Mouse (Mus musculus) left cerebral cortex, postnatal 4 days (tissue): Measurements from ENCODE around the gene Angel2. TPM values are rescaled to one million over a fixed set of nuclear protein-coding genes. Genes with fewer than 3 reads are reported as not detected.

Experiments
- DNase-seq: peaks from one replicate; pipeline ENCODE4 v3.0.0-alpha.2; 2022
- intact Hi-C: fragments of 180-260 bp; cut with DNase I; formaldehyde crosslinking; loops from one replicate; pipeline ENCODE4 v1.15.1; 2025
- total RNA-seq, 2 experiments: library from RNA; stranded (reverse); gene quantifications; 2 replicates each; pipeline ENCODE4 v1.2.3; 2021

The Angel2 gene
- total RNA-seq, 2 experiments from 2014 or later = 58.2 to 60.0 TPM

- intact Hi-C loops = no loop called here
Measured at GRCm38 (mm10) chr1:190928370-190929009, 3.6 kb downstream of the Angel2 start.

GRCm38 (mm10) chr1:190929010-190929695 is 4.2 kb downstream of the Angel2 start:
- intact Hi-C loops = no loop called here
- peak; percentile 29 for DNase-seq

More at GRCm38 (mm10) chr1:190928370-190929009, 3.6 kb downstream of the Angel2 start:
- DNase-seq = peak; percentile 98

- intact Hi-C loops = no loop called here
- no peak for DNase-seq
Measured at GRCm38 (mm10) chr1:190930181-190930580, 5.3 kb downstream of the Angel2 start.

GRCm38 (mm10) chr1:190939803-190940202 is 14.9 kb downstream of the Angel2 start:
- DNase-seq = no peak
- intact Hi-C loops = loop anchor here (10.0 kb wide), 1 partner anchor 135 kb away; no protein-coding TSS in a partner anchor

GRCm38 (mm10) chr1:190944109-190944760 is 19.3 kb downstream of the Angel2 start:
- intact Hi-C loops = loop anchor here (10.0 kb wide), 1 partner anchor 131 kb away; no protein-coding TSS in a partner anchor
- peak; percentile 82 for DNase-seq

- no peak for DNase-seq
- intact Hi-C loops = loop anchor here (10.0 kb wide), 1 partner anchor 127 kb away; no protein-coding TSS in a partner anchor
Measured at GRCm38 (mm10) chr1:190947986-190948385, 23.1 kb downstream of the Angel2 start.

- peak; percentile 80 for DNase-seq
- intact Hi-C loops = loop anchor here (10.0 kb wide), 1 partner anchor 126 kb away; no protein-coding TSS in a partner anchor
Measured at GRCm38 (mm10) chr1:190948439-190948838, 23.5 kb downstream of the Angel2 start.

GRCm38 (mm10) chr1:190948846-190949245 is 23.9 kb downstream of the Angel2 start:
- peak; percentile 77 for DNase-seq
- intact Hi-C loops = loop anchor here (10.0 kb wide), 1 partner anchor 126 kb away; no protein-coding TSS in a partner anchor

- DNase-seq = no peak
- intact Hi-C loops = no loop called here
Measured at GRCm38 (mm10) chr1:190951014-190951413, 26.1 kb downstream of the Angel2 start.

GRCm38 (mm10) chr1:190953009-190953408 is 28.1 kb downstream of the Angel2 start:
- intact Hi-C loops = no loop called here

GRCm38 (mm10) chr1:190958821-190959220 is 33.9 kb downstream of the Angel2 start:
- DNase-seq = no peak
- intact Hi-C loops = no loop called here

More at GRCm38 (mm10) chr1:190953009-190953408, 28.1 kb downstream of the Angel2 start:
- no peak for DNase-seq

- DNase-seq = no peak
- intact Hi-C loops = no loop called here
Measured at GRCm38 (mm10) chr1:190962760-190963159, 37.8 kb downstream of the Angel2 start.

GRCm38 (mm10) chr1:190964992-190965780 is 40.3 kb downstream of the Angel2 start:
- intact Hi-C loops = no loop called here

GRCm38 (mm10) chr1:190968010-190968409 is 43.1 kb downstream of the Angel2 start:
- intact Hi-C loops = no loop called here
- no peak for DNase-seq

More at GRCm38 (mm10) chr1:190964992-190965780, 40.3 kb downstream of the Angel2 start:
- peak; percentile 56 for DNase-seq

GRCm38 (mm10) chr1:190971708-190972610 is 47.0 kb downstream of the Angel2 start:
- peak; percentile 73 for DNase-seq
- intact Hi-C loops = no loop called here

- peak; percentile 58 for DNase-seq
- intact Hi-C loops = no loop called here
Measured at GRCm38 (mm10) chr1:190972612-190973192, 47.8 kb downstream of the Angel2 start.

- intact Hi-C loops = no loop called here
- DNase-seq = peak; percentile 27
Measured at GRCm38 (mm10) chr1:190974191-190974590, 49.3 kb downstream of the Angel2 start.

GRCm38 (mm10) chr1:190974833-190975232 is 49.9 kb downstream of the Angel2 start:
- intact Hi-C loops = no loop called here
- DNase-seq = no peak
